Mouse (Mus musculus): Measurements from ENCODE around the gene Tceal9.

DNA sequence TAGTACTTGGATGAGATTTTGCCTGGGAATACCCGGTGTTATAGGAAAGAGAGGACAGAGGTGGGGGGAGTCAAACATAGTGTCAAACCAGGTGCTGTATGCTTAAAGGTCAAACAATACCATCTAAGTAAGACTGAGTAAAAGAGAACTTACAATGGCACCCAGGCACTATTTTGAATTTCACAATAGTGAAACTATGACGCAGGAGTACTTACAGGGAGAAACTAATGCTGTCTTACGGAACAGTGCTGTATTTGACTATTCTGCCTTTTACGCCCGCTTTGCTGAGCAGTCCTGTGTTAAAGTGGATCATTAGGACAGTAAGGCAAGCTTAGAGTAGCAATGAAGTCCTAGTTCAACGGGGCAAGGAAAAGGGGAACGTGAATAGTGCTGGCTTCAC lies 32.7 kb downstream of the Tceal9 start:
- TF ChIP-seq EP300 (IDR thresholded peaks at IDR 0.05; ENCODE audit: insufficient read depth, low read depth, low read length): no peak
- no peak for TF ChIP-seq POLR2A (IDR thresholded peaks at IDR 0.05; ENCODE audit: insufficient read depth, low read depth, low read length)

All from heart, adult 2 months (tissue).